Mouse (Mus musculus) forebrain, embryonic 16.5 days (tissue): ENCODE measurements at regions not wholly inside any gene's neighbourhood (a gene's known extent, or its start where the extent isn't known, plus 50 kb on each side); places are given as distances from the start of the nearest gene placed in this dataset. TPM values are rescaled to one million over a fixed set of nuclear protein-coding genes. Genes with fewer than 3 reads are reported as not detected.
A peak's percentile ranks its signal among the peaks of the same experiment; 100 is the strongest.

ENCODE experiments used
- ATAC-seq: fragments of 200-750 bp; cut with Nextera tagmentation; 2 replicates; pipeline ENCODE4 v1.8.0; 2017; ENCODE audit warnings: mild to moderate bottlenecking, moderate library complexity
- H3K27ac ChIP-seq: fragments of 300-500 bp; sonication (generic); 2 replicates; pipeline ENCODE4 v1.5.1; 2014; ENCODE audit warnings: low read length, control low read depth
- H3K27me3 ChIP-seq: fragments of 300-500 bp; sonication (generic); replicated peaks from 2 replicates; pipeline ENCODE4 v1.6.1; 2014; ENCODE audit warnings: low read length; ENCODE audit not compliant: control insufficient read depth, insufficient read depth
- H3K36me3 ChIP-seq: fragments of 300-500 bp; sonication (generic); 2 replicates; pipeline ENCODE4 v1.6.1; 2014; ENCODE audit not compliant: control insufficient read depth, insufficient read depth
- H3K4me1 ChIP-seq: fragments of 300-500 bp; sonication (generic); replicated peaks from 2 replicates; pipeline ENCODE4 v1.6.1; 2014; ENCODE audit warnings: low read length; ENCODE audit not compliant: control insufficient read depth, insufficient read depth
- H3K4me2 ChIP-seq: fragments of 300-500 bp; sonication (generic); 2 replicates; pipeline ENCODE4 v1.6.1; 2014; ENCODE audit warnings: mild to moderate bottlenecking, low read length, control low read depth
- H3K4me3 ChIP-seq: fragments of 300-500 bp; sonication (generic); replicated peaks from 2 replicates; pipeline ENCODE4 v1.5.1; 2014; ENCODE audit warnings: mild to moderate bottlenecking, low read length, control low read depth
- H3K9ac ChIP-seq: fragments of 300-500 bp; sonication (generic); replicated peaks from 2 replicates; pipeline ENCODE4 v1.6.1; 2014; ENCODE audit warnings: low read depth, low read length, control low read depth
- H3K9me3 ChIP-seq: fragments of 300-500 bp; sonication (generic); 2 replicates; pipeline ENCODE4 v1.6.1; 2016; ENCODE audit warnings: low read length; ENCODE audit not compliant: control insufficient read depth
- WGBS: fragments of 180-500 bp; shearing (Covaris S2); extraction: QIAGEN DNeasy Blood & Tissue Kit; methylation state at CpG from one replicate; pipeline ENCODE4 v1.1.7; 2014; 5-methylcytosine and 5-hydroxymethylcytosine counted together
- microRNA-seq: library from miRNA; unstranded; fragments of <30 nt; microRNA quantifications from one replicate; pipeline ENCODE4, GENCODE M21; 2017

DNA sequence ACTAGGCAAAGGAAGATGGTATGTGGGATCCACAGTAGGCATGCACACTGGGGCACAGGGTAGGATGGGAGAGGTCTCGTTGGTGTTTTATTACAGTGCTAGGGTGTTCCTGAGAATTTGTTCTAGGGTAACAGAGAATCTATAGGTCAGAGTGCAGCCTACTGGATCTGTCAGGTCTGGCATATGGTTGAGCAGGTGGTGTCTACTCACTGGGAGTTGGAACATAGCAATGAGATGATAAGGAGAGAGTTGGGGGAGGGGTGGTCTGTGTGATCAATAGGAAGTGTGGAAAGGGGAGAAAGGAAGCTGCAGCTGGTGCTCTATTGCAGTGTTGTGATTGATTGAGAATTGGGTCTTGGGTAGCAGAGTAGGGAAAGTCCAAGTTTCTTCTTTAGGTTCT, 681.5 kb downstream of the Ankrd7 start:
- Histone ChIP-seq H3K9me3 (no peaks in the 10 kb centered on the region), H3K36me3 (no peaks in the 10 kb centered on the region), H3K4me2 (no peak overlapping the region), H3K27ac (no peak overlapping the region), H3K4me3 (no peak overlapping the region), H3K4me1 (no peaks in the 10 kb centered on the region), H3K9ac (no peak overlapping the region), H3K27me3 (no peaks in the 10 kb centered on the region)
- no peak for ATAC-seq
- WGBS = 96% methylated on average over 1 of the region's 1 CpGs

DNA sequence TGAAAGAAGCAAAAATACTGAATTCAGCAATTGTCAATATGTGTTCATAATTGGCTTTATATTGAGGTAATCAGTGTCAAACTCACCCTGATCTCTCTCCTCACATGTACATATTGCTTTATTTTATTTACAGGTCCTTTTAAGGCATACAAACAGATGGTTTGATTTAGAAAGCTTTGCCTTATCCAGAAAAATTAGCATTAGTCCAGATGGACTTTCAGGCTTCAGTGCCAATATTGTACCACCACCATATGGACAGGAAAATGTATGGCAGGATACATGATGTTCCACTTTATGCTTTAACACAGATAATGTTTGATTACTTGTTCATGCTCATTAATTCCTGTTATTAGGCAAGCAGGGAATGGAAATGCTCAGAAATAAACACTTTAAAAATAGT, 685.8 kb downstream of the Ankrd7 start:
- Histone ChIP-seq H3K4me3 (no peak overlapping the region), H3K4me2 (no peak overlapping the region), H3K9ac (no peak overlapping the region), H3K36me3 (no peaks in the 10 kb centered on the region), H3K9me3 (no peaks in the 10 kb centered on the region), H3K27ac (no peak overlapping the region), H3K4me1 (no peaks in the 10 kb centered on the region), H3K27me3 (no peaks in the 10 kb centered on the region)
- ATAC-seq = peak; percentile 82

DNA sequence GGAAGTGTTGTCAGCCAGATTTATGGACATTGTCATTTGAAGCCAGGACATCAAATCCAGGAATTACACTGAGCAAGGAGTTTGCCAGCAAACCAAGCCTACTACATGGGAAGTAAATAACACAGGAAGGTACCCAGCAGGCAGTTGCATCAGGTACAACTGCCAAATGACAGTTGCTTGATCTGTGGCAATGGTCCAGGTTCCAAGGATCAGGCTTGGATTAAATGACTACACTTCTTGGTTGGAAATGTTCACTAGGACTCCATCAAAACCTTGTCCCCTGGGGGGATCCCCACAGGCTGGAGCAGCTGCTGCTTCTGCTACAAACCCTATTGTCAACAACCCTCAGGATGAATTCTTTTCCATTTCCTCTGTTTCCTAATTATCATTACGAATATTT, 713.3 kb downstream of the Ankrd7 start:
- no peaks in the 10 kb centered on the region for H3K4me1 ChIP-seq
- WGBS = 77% methylated on average over 1 of the region's 1 CpGs
- ATAC-seq = no peak

GRCm38 (mm10) chr6:19579887-19580286, 713.8 kb downstream of the Ankrd7 start:
- WGBS = 77% methylated on average over 1 of the region's 1 CpGs
- H3K4me1 ChIP-seq = no peaks in the 10 kb centered on the region
- no peak overlapping the region for H3K9ac ChIP-seq
- no peaks in the 10 kb centered on the region for H3K27me3 ChIP-seq
- ATAC-seq = no peak
- no peak overlapping the region for H3K27ac ChIP-seq
- no peaks in the 10 kb centered on the region for H3K9me3 ChIP-seq
- no peak overlapping the region for H3K4me3 ChIP-seq
- no peaks in the 10 kb centered on the region for H3K36me3 ChIP-seq
- no peak overlapping the region for H3K4me2 ChIP-seq

More for the DNA sequence above, 713.3 kb downstream of the Ankrd7 start:
- no peak overlapping the region for H3K4me2 ChIP-seq
- no peaks in the 10 kb centered on the region for H3K36me3 ChIP-seq
- no peak overlapping the region for H3K9ac ChIP-seq
- H3K27me3 ChIP-seq = no peaks in the 10 kb centered on the region
- no peak overlapping the region for H3K4me3 ChIP-seq
- H3K27ac ChIP-seq = no peak overlapping the region
- no peaks in the 10 kb centered on the region for H3K9me3 ChIP-seq

Small RNA genes in the stretch of these regions (microRNA-seq; reads per million reads assigned to microRNA genes)
- not detected for gene Mir6370
